Mouse (Mus musculus) ES-Bruce4 (cell line): ENCODE data around the gene Cpne5. TPM values are rescaled to one million over a fixed set of nuclear protein-coding genes. Genes with fewer than 3 reads are reported as not detected.

Source experiments
- H3K27ac ChIP-seq: 2 replicates; pipeline ENCODE4 v1.5.1; 2012; ENCODE audit warnings: low read length, inconsistent platforms; ENCODE audit not compliant: insufficient read depth
- H3K27me3 ChIP-seq: 2 replicates; pipeline ENCODE4 v1.6.1; 2012; ENCODE audit warnings: mild to moderate bottlenecking, low read length, inconsistent platforms; ENCODE audit not compliant: control insufficient read depth, poor library complexity, insufficient read depth, severe bottlenecking
- H3K36me3 ChIP-seq: 2 replicates; pipeline ENCODE4 v1.6.1; 2012; ENCODE audit warnings: inconsistent platforms, mild to moderate bottlenecking, low read length, moderate library complexity; ENCODE audit not compliant: control insufficient read depth, poor library complexity, insufficient read depth, severe bottlenecking
- H3K4me1 ChIP-seq: one replicate; pipeline ENCODE4 v1.8.1; 2011; ENCODE audit warnings: low read length; ENCODE audit not compliant: control insufficient read depth, insufficient read depth
- H3K4me3 ChIP-seq: 2 replicates; pipeline ENCODE4 v1.5.1; 2011; ENCODE audit warnings: low read depth, mild to moderate bottlenecking, low read length
- H3K9ac ChIP-seq: 2 replicates; pipeline ENCODE4 v1.6.1; 2012; ENCODE audit warnings: low read depth, mild to moderate bottlenecking, inconsistent platforms; ENCODE audit not compliant: poor library complexity, severe bottlenecking
- H3K9me3 ChIP-seq: replicated peaks from 2 replicates; pipeline ENCODE4 v1.6.1; 2012; ENCODE audit warnings: mild to moderate bottlenecking, low read length, inconsistent platforms; ENCODE audit not compliant: control insufficient read depth, poor library complexity, insufficient read depth, severe bottlenecking
- CTCF ChIP-seq: IDR thresholded peaks from one replicate; pipeline ENCODE4 v1.8.1; 2011; ENCODE audit warnings: low read depth, low read length
- EP300 ChIP-seq: IDR thresholded peaks from 2 replicates; pipeline ENCODE4 v1.6.1; 2011; ENCODE audit warnings: low read depth, low read length; ENCODE audit not compliant: insufficient read depth
- POLR2A ChIP-seq: IDR thresholded peaks from one replicate; pipeline ENCODE4 v1.8.1; 2011; ENCODE audit warnings: low read length; ENCODE audit not compliant: insufficient read depth
- polyA plus RNA-seq: library from polyadenylated mRNA; stranded (reverse); fragments of >200 nt; gene quantifications from 2 replicates; pipeline ENCODE4 v1.2.4, GENCODE M21; 2011; ENCODE audit warnings: low read depth; ENCODE audit not compliant: missing spikeins, insufficient read depth, insufficient read length

The Cpne5 gene
- polyA plus RNA-seq, 1 experiment = 4.4 TPM

GRCm38 (mm10) chr17:29210037-29210436 lies 27.9 kb downstream of the Cpne5 start:
- Histone ChIP-seq H3K4me1 (no peaks in the 10 kb centered on the region), H3K36me3 (no peaks in the 10 kb centered on the region), H3K9me3 (no peaks in the 10 kb centered on the region), H3K9ac (no peak overlapping the region), H3K4me3 (no peak overlapping the region), H3K27me3 (no peaks in the 10 kb centered on the region), H3K27ac (no peak overlapping the region)
- no peak for TF ChIP-seq CTCF
- no peak for TF ChIP-seq EP300
- TF ChIP-seq POLR2A = no peak

GRCm38 (mm10) chr17:29206052-29206451 lies 31.9 kb downstream of the Cpne5 start:
- Histone ChIP-seq H3K4me3 (no peak overlapping the region), H3K27ac (no peak overlapping the region), H3K27me3 (no peaks in the 10 kb centered on the region), H3K4me1 (no peaks in the 10 kb centered on the region), H3K9me3 (no peaks in the 10 kb centered on the region), H3K9ac (no peak overlapping the region), H3K36me3 (no peaks in the 10 kb centered on the region)
- TF ChIP-seq CTCF (no peak), POLR2A (no peak), EP300 (no peak)

GRCm38 (mm10) chr17:29202604-29203003 lies 35.4 kb downstream of the Cpne5 start:
- H3K9ac ChIP-seq = no peak overlapping the region
- no peaks in the 10 kb centered on the region for H3K4me1 ChIP-seq
- H3K36me3 ChIP-seq = no peaks in the 10 kb centered on the region
- no peaks in the 10 kb centered on the region for H3K27me3 ChIP-seq
- H3K9me3 ChIP-seq = no peaks in the 10 kb centered on the region
- no peak for TF ChIP-seq CTCF
- no peak overlapping the region for H3K27ac ChIP-seq
- no peak overlapping the region for H3K4me3 ChIP-seq

GRCm38 (mm10) chr17:29199821-29200220 lies 38.1 kb downstream of the Cpne5 start:
- peaks cover 2% of the 10 kb centered on the region for H3K4me1 ChIP-seq
- TF ChIP-seq POLR2A (no peak), EP300 (no peak), CTCF (no peak)
- H3K27me3 ChIP-seq = no peaks in the 10 kb centered on the region
- no peaks in the 10 kb centered on the region for H3K9me3 ChIP-seq
- H3K36me3 ChIP-seq = no peaks in the 10 kb centered on the region
- H3K4me3 ChIP-seq = no peak overlapping the region
- no peak overlapping the region for H3K27ac ChIP-seq
- no peak overlapping the region for H3K9ac ChIP-seq

- Histone ChIP-seq H3K9me3 (no peaks in the 10 kb centered on the region), H3K36me3 (no peaks in the 10 kb centered on the region), H3K4me1 (peaks cover 2% of the 10 kb centered on the region), H3K27me3 (no peaks in the 10 kb centered on the region), H3K9ac (no peak overlapping the region), H3K27ac (no peak overlapping the region), H3K4me3 (no peak overlapping the region)
- no peak for TF ChIP-seq CTCF
- TF ChIP-seq POLR2A = no peak
- TF ChIP-seq EP300 = no peak
Measured at GRCm38 (mm10) chr17:29199151-29199800, 38.7 kb downstream of the Cpne5 start.

GRCm38 (mm10) chr17:29195579-29195978 lies 42.4 kb downstream of the Cpne5 start:
- H3K9ac ChIP-seq = no peak overlapping the region
- H3K4me1 ChIP-seq = peaks cover 6% of the 10 kb centered on the region
- no peak overlapping the region for H3K27ac ChIP-seq

More at GRCm38 (mm10) chr17:29195579-29195978, 42.4 kb downstream of the Cpne5 start:
- H3K4me3 ChIP-seq = no peak overlapping the region
- H3K9me3 ChIP-seq = no peaks in the 10 kb centered on the region
- no peaks in the 10 kb centered on the region for H3K27me3 ChIP-seq
- H3K36me3 ChIP-seq = no peaks in the 10 kb centered on the region
- no peak for TF ChIP-seq POLR2A
- no peak for TF ChIP-seq CTCF
- TF ChIP-seq EP300 = peak; percentile 46; the same call in 1 of the 2 replicates
